ENCODE assay signal across 23 mouse cellular contexts in genomic region chr13:36714101-36714500, GRCm38 (mm10). TPM values are rescaled to one million over a fixed set of nuclear protein-coding genes. Genes with fewer than 3 reads are reported as not detected.
DNase-seq lines count a peak whose midpoint lies in the region; ATAC-seq and TF ChIP-seq lines count a peak whose summit lies in the region.
"Had no signal": no experiment of that assay in that cellular context is flagged by ENCODE, and none has a peak within 500 bp of the region (broad histone marks: within the 10 kb centered on the region; RNA-seq: fewer than 3 reads in every experiment).

No protein-coding gene starts in this region.

- no peaks in the 10 kb centered on the region for H3K9me3 ChIP-seq in liver, embryonic 11.5 days (ENCODE audit: control insufficient read depth, low read length)
- H3K9me3 ChIP-seq: G1E had no signal

- H3K4me1 ChIP-seq in liver, adult 2 months (ENCODE audit: control insufficient read depth, insufficient read depth, low read length), result peaks cover 14% of the 10 kb centered on the region; the same call in 1 of the 2 replicates
- no peaks in the 10 kb centered on the region for H3K4me1 ChIP-seq in liver, embryonic 11.5 days (replicated peaks; ENCODE audit: control insufficient read depth, insufficient read depth, low read length)
- no peaks in the 10 kb centered on the region for H3K4me1 ChIP-seq in testis, adult 2 months (ENCODE audit: control insufficient read depth, insufficient read depth, low read length)

- no peak overlapping the region for H3K4me2 ChIP-seq in liver, embryonic 11.5 days

- H3K79me2 ChIP-seq in liver, adult 2 months (ENCODE audit: control insufficient read depth, insufficient read depth, low read length), result no peaks in the 10 kb centered on the region

- H3K36me3 ChIP-seq in liver, adult 2 months (ENCODE audit: control insufficient read depth, insufficient read depth, low read length), result no peaks in the 10 kb centered on the region
- no peaks in the 10 kb centered on the region for H3K36me3 ChIP-seq in liver, embryonic 11.5 days (ENCODE audit: control insufficient read depth, insufficient read depth, low read length)
- no peaks in the 10 kb centered on the region for H3K36me3 ChIP-seq in testis, adult 2 months (ENCODE audit: control insufficient read depth, insufficient read depth, low read length)
- H3K36me3 ChIP-seq: G1E had no signal

- WGBS in liver, adult 2 months, result 24% methylated on average over 2 of the region's 2 CpGs
- 61% methylated on average over 2 of the region's 2 CpGs for WGBS in liver, embryonic 11.5 days

- DNase-seq in liver, adult 2 months (ENCODE audit: extremely low read depth, low read depth, low spot score), result peak; percentile 92
- DNase-seq in liver, embryonic 11.5 days (ENCODE audit: low spot score), result no peak
- DNase-seq in testis, postnatal 10 days (ENCODE audit: low spot score), result no peak
- peak; percentile 43 for DNase-seq in adipocyte (ENCODE audit: low spot score)
- DNase-seq in spleen, postnatal 4 days (ENCODE audit: low spot score in 2 of 2), result no peak
- DNase-seq: adrenal gland, adult 2 months; adrenal gland, adult 8-10 months; adrenal gland, postnatal 10 days; adrenal gland, postnatal 14 days; adrenal gland, postnatal 25 days; adrenal gland, postnatal 36 days; B cell, adult 2 months; cerebellum, adult 11 months; cerebellum, adult 11-12 months; cerebellum, adult 18-20 months; cerebellum, adult 2 months had no signal

- H3K4me3 ChIP-seq in liver, adult 2 months (ENCODE audit: insufficient read depth, low read depth, low read length), result no peak overlapping the region
- H3K4me3 ChIP-seq in liver, embryonic 11.5 days (ENCODE audit: low read depth, low read length), result no peak overlapping the region
- H3K4me3 ChIP-seq in testis, adult 2 months (ENCODE audit: control insufficient read depth, low read depth, low read length), result peak overlapping the region; percentile 36; the same call in 1 of the 2 replicates

- TF ChIP-seq CTCF in liver, adult 2 months (IDR thresholded peaks at IDR 0.05; ENCODE audit: low read depth, low read length), result no peak
- TF ChIP-seq CTCF in testis, adult 2 months (IDR thresholded peaks at IDR 0.05; ENCODE audit: control insufficient read depth, insufficient read depth, insufficient replicate concordance, low read depth, low read length), result no peak

- H3K27ac ChIP-seq in liver, adult 2 months (replicated peaks; ENCODE audit: insufficient read depth, low read depth, low read length), result no peak overlapping the region
- no peak overlapping the region for H3K27ac ChIP-seq in liver, embryonic 11.5 days (ENCODE audit: low read depth, low read length)
- no peak overlapping the region; the same call in 1 of the 2 replicates for H3K27ac ChIP-seq in testis, adult 2 months (ENCODE audit: control insufficient read depth, insufficient read depth, low read depth, low read length)

- no peaks in the 10 kb centered on the region for H3K27me3 ChIP-seq in liver, adult 2 months (ENCODE audit: control insufficient read depth, insufficient read depth, low read length)
- no peaks in the 10 kb centered on the region for H3K27me3 ChIP-seq in liver, embryonic 11.5 days (replicated peaks; ENCODE audit: control insufficient read depth, insufficient read depth, low read length)
- no peaks in the 10 kb centered on the region for H3K27me3 ChIP-seq in testis, adult 2 months (ENCODE audit: control insufficient read depth, insufficient read depth, low read length)
- H3K27me3 ChIP-seq: CH12.LX, Patski had no signal

- ATAC-seq in liver, embryonic 11.5 days (replicated peaks; ENCODE audit: low FRiP score), result no peak
- ATAC-seq: activated CD4-positive, CD25-positive, alpha-beta regulatory T cell, adult 4 months; CD4-positive, CD25-positive, alpha-beta regulatory T cell, adult 4 months; Patski had no signal

- TF ChIP-seq POLR2A in liver, adult 2 months (IDR thresholded peaks at IDR 0.05; ENCODE audit: extremely low read depth, insufficient read depth, low read length), result no peak
- no peak for TF ChIP-seq POLR2A in testis, adult 2 months (IDR thresholded peaks at IDR 0.05; ENCODE audit: control insufficient read depth, low read depth, low read length)

- no peak overlapping the region for H3K9ac ChIP-seq in liver, adult 2 months (ENCODE audit: low read depth, low read length)
- H3K9ac ChIP-seq in liver, embryonic 11.5 days (ENCODE audit: low read depth, low read length), result no peak overlapping the region

RNA-seq across cellular contexts. Expression of gene Nrn1, which starts 20.8 kb away (rescaled TPM):
- total RNA-seq in liver, adult 2 months (2014; rRNA removed), result 219 and 292 TPM in 2 replicates
- 213 and 233 TPM in 2 replicates for polyA plus RNA-seq in liver, adult 2 months (2012; rRNA removed)
- polyA plus RNA-seq in liver, embryonic 11.5 days (2014; fragmentation: Nextera tagmentation; extraction: Ambion mirVana), result 6.4 and 6.9 TPM in 2 replicates
- polyA plus RNA-seq in testis, adult 2 months (2012; rRNA removed), result 1.1 and 1.8 TPM in 2 replicates
- total RNA-seq: CH12.LX, MEL had no signal
- polyA plus RNA-seq: G1E had no signal

Comparison
In these comparisons a context has a peak if more than half of its experiments do, and no peak if none do; other contexts are left out.
1. DNase-seq: peak in liver, adult 2 months (single experiment) and adipocyte (single experiment); none in liver, embryonic 11.5 days (single experiment), testis, postnatal 10 days (single experiment) and spleen, postnatal 4 days (0 of 2).
2. RNA of gene Nrn1, which starts 20.8 kb away (polyA plus RNA-seq): 213 to 233 TPM in liver, adult 2 months; 6.4 to 6.9 TPM in liver, embryonic 11.5 days and 1.1 to 1.8 TPM in testis, adult 2 months; every median in the first group is over 10 times any median in the second.